Mouse (Mus musculus): ENCODE results near the gene Pklr. TPM values are rescaled to one million over a fixed set of nuclear protein-coding genes. Genes with fewer than 3 reads are reported as not detected.

Pklr gene
- total and polyA plus RNA-seq, 2 experiments from 2014 or later, result 0.04 TPM; not detected in 1

DNA sequence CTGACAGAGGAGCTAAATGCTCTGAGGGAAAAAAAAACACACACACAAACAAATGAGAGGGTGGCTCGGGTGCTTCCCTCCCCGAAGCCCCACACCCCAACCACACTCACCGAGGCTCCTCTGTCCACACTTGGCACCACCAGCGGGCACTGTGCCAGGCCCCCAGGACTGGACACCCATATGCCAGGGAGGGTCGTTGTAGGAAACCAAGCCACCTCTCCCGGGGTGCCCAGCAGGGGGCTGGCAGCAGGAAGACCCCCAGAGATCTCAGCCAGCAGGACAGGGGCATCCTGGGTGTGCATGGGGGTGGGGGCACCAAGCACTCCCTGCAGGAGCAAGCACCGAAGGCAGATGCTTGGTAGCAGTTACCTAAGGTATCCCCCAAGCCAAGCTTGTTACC lies 35.1 kb upstream of the Pklr start, which contains the start of gene Gm43738:
Gene Gm43738 (minus strand): TSS at position 289 of the 400 bp plus-strand sequence.
- peak within 1 kb of the TSS; percentile 43 for H3K9ac ChIP-seq (replicated peaks; ENCODE audit: low read depth, low read length)
- no peak for TF ChIP-seq EP300 (IDR thresholded peaks at IDR 0.05; ENCODE audit: low read depth)
- no peak for TF ChIP-seq CTCF (IDR thresholded peaks at IDR 0.05; ENCODE audit: low read depth)
- peaks cover 11% of the 10 kb centered on the region for H3K36me3 ChIP-seq (replicated peaks; ENCODE audit: control insufficient read depth, insufficient read depth, low read length)
- H3K27me3 ChIP-seq (ENCODE audit: control insufficient read depth, insufficient read depth, low read length), result no peaks in the 10 kb centered on the region
- peak within 1 kb of the TSS; percentile 74 for H3K4me3 ChIP-seq (ENCODE audit: low read depth, low read length)
- peaks cover 9% of the 10 kb centered on the region for H3K4me1 ChIP-seq (ENCODE audit: control insufficient read depth, insufficient read depth)
- peak within 1 kb of the TSS; percentile 83 for H3K4me2 ChIP-seq (ENCODE audit: low read depth, low read length)
- DNase-seq (ENCODE audit: low spot score) (no peak), ATAC-seq (ENCODE audit: insufficient read depth, low read depth) (no peak)
- no peak within 1 kb of the TSS for H3K27ac ChIP-seq (ENCODE audit: low read depth)
- WGBS, result 37% methylated on average over 7 of the region's 7 CpGs
- H3K9me3 ChIP-seq (replicated peaks; ENCODE audit: control insufficient read depth, low read length), result no peaks in the 10 kb centered on the region

GRCm38 (mm10) chr3:89101459-89101811 lies 34.5 kb upstream of the Pklr start:
- peak overlapping the region; percentile 74 for H3K4me3 ChIP-seq (ENCODE audit: low read depth, low read length)
- H3K9me3 ChIP-seq (replicated peaks; ENCODE audit: control insufficient read depth, low read length), result no peaks in the 10 kb centered on the region
- TF ChIP-seq CTCF (IDR thresholded peaks at IDR 0.05; ENCODE audit: low read depth) (no peak), EP300 (IDR thresholded peaks at IDR 0.05; ENCODE audit: low read depth) (no peak)
- DNase-seq (ENCODE audit: low spot score), result no peak
- H3K27ac ChIP-seq (ENCODE audit: low read depth), result no peak overlapping the region
- H3K27me3 ChIP-seq (ENCODE audit: control insufficient read depth, insufficient read depth, low read length), result no peaks in the 10 kb centered on the region
- peaks cover 11% of the 10 kb centered on the region for H3K36me3 ChIP-seq (replicated peaks; ENCODE audit: control insufficient read depth, insufficient read depth, low read length)
- WGBS, result 0% methylated on average over 19 of the region's 19 CpGs
- peak overlapping the region; percentile 83 for H3K4me2 ChIP-seq (ENCODE audit: low read depth, low read length)
- ATAC-seq (ENCODE audit: insufficient read depth, low read depth), result peak; percentile 12; the same call in 1 of the 2 replicates
- H3K9ac ChIP-seq (replicated peaks; ENCODE audit: low read depth, low read length), result peak overlapping the region; percentile 43
- H3K4me1 ChIP-seq (ENCODE audit: control insufficient read depth, insufficient read depth), result peaks cover 9% of the 10 kb centered on the region

GRCm38 (mm10) chr3:89101812-89102494 lies 34.0 kb upstream of the Pklr start, which contains the start of gene Fdps:
Fdps (minus strand) TSS chr3:89101959.
- TF ChIP-seq CTCF (IDR thresholded peaks at IDR 0.05; ENCODE audit: low read depth) (no peak), EP300 (IDR thresholded peaks at IDR 0.05; ENCODE audit: low read depth) (no peak)
- DNase-seq (ENCODE audit: low spot score), result peak; percentile 99
- H3K4me3 ChIP-seq (ENCODE audit: low read depth, low read length), result peak within 1 kb of the TSS; percentile 74
- peak; percentile 100 for ATAC-seq (ENCODE audit: insufficient read depth, low read depth)
- H3K9me3 ChIP-seq (replicated peaks; ENCODE audit: control insufficient read depth, low read length), result no peaks in the 10 kb centered on the region
- 0% methylated on average over 26 of the region's 26 CpGs for WGBS
- H3K4me2 ChIP-seq (ENCODE audit: low read depth, low read length), result peak within 1 kb of the TSS; percentile 83
- H3K9ac ChIP-seq (replicated peaks; ENCODE audit: low read depth, low read length), result peak within 1 kb of the TSS; percentile 43
- no peak within 1 kb of the TSS for H3K27ac ChIP-seq (ENCODE audit: low read depth)
- H3K36me3 ChIP-seq (replicated peaks; ENCODE audit: control insufficient read depth, insufficient read depth, low read length), result peaks cover 11% of the 10 kb centered on the region
- no peaks in the 10 kb centered on the region for H3K27me3 ChIP-seq (ENCODE audit: control insufficient read depth, insufficient read depth, low read length)
- peaks cover 9% of the 10 kb centered on the region for H3K4me1 ChIP-seq (ENCODE audit: control insufficient read depth, insufficient read depth)

GRCm38 (mm10) chr3:89102495-89103290 lies 33.2 kb upstream of the Pklr start:
- no peak overlapping the region for H3K9ac ChIP-seq (replicated peaks; ENCODE audit: low read depth, low read length)
- H3K27me3 ChIP-seq (ENCODE audit: control insufficient read depth, insufficient read depth, low read length), result no peaks in the 10 kb centered on the region
- peak overlapping the region; percentile 74 for H3K4me3 ChIP-seq (ENCODE audit: low read depth, low read length)
- DNase-seq (ENCODE audit: low spot score), result no peak
- no peak for TF ChIP-seq CTCF (IDR thresholded peaks at IDR 0.05; ENCODE audit: low read depth)
- TF ChIP-seq EP300 (IDR thresholded peaks at IDR 0.05; ENCODE audit: low read depth), result no peak
- WGBS, result 59% methylated on average over 12 of the region's 12 CpGs
- no peak overlapping the region for H3K27ac ChIP-seq (ENCODE audit: low read depth)
- H3K9me3 ChIP-seq (replicated peaks; ENCODE audit: control insufficient read depth, low read length), result no peaks in the 10 kb centered on the region
- H3K36me3 ChIP-seq (replicated peaks; ENCODE audit: control insufficient read depth, insufficient read depth, low read length), result peaks cover 11% of the 10 kb centered on the region
- peaks cover 9% of the 10 kb centered on the region for H3K4me1 ChIP-seq (ENCODE audit: control insufficient read depth, insufficient read depth)
- no peak for ATAC-seq (ENCODE audit: insufficient read depth, low read depth)
- peak overlapping the region; percentile 83 for H3K4me2 ChIP-seq (ENCODE audit: low read depth, low read length)

DNA sequence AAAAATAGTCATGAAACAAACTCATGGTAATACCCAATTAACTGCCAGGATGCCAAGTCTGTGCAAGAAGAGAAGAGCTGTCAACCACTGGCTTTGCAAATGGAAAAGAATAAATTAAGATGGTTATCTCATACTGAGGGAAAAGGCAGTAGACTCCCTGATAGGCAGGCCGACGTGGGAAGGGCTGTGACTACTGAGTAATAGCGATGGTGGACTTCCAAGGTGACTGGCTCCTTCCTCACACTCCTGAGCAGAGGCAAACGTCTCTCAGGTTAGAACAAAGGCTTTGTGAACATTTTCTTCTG lies 32.7 kb upstream of the Pklr start:
- no peak overlapping the region for H3K9ac ChIP-seq (replicated peaks; ENCODE audit: low read depth, low read length)
- no peak overlapping the region for H3K4me3 ChIP-seq (ENCODE audit: low read depth, low read length)
- H3K27me3 ChIP-seq (ENCODE audit: control insufficient read depth, insufficient read depth, low read length), result no peaks in the 10 kb centered on the region
- no peak overlapping the region for H3K4me2 ChIP-seq (ENCODE audit: low read depth, low read length)
- H3K9me3 ChIP-seq (replicated peaks; ENCODE audit: control insufficient read depth, low read length), result no peaks in the 10 kb centered on the region
- no peak overlapping the region for H3K27ac ChIP-seq (ENCODE audit: low read depth)
- H3K4me1 ChIP-seq (ENCODE audit: control insufficient read depth, insufficient read depth), result peaks cover 9% of the 10 kb centered on the region
- no peak for ATAC-seq (ENCODE audit: insufficient read depth, low read depth)
- 67% methylated on average over 4 of the region's 4 CpGs for WGBS
- no peak for DNase-seq (ENCODE audit: low spot score)
- peaks cover 6% of the 10 kb centered on the region for H3K36me3 ChIP-seq (replicated peaks; ENCODE audit: control insufficient read depth, insufficient read depth, low read length)
- no peak for TF ChIP-seq EP300 (IDR thresholded peaks at IDR 0.05; ENCODE audit: low read depth)
- no peak for TF ChIP-seq CTCF (IDR thresholded peaks at IDR 0.05; ENCODE audit: low read depth)
